Mouse (Mus musculus): ENCODE data around the gene Vac14. TPM values are rescaled to one million over a fixed set of nuclear protein-coding genes. Genes with fewer than 3 reads are reported as not detected.

Gene Vac14
- polyA plus RNA-seq, 1 experiment from 2014 or later = 20.1 TPM

GRCm38 (mm10) chr8:110671309-110671708, 52.9 kb downstream of the Vac14 start:
- 78% methylated on average over 6 of the region's 6 CpGs for WGBS
- Histone ChIP-seq H3K4me2 (ENCODE audit: low read depth, low read length) (no peak overlapping the region), H3K9me3 (ENCODE audit: control insufficient read depth, low read length) (no peaks in the 10 kb centered on the region), H3K27ac (ENCODE audit: low read length) (0 out of 2 replicates have a peak overlapping the region, but pooled peaks have one; percentile 14), H3K4me3 (ENCODE audit: low read length) (no peak overlapping the region), H3K4me1 (ENCODE audit: control insufficient read depth, insufficient read depth, low read length) (no peaks in the 10 kb centered on the region), H3K27me3 (replicated peaks; ENCODE audit: control insufficient read depth, insufficient read depth, low read length) (no peaks in the 10 kb centered on the region), H3K9ac (ENCODE audit: low read depth, low read length) (no peak overlapping the region), H3K36me3 (ENCODE audit: control insufficient read depth, insufficient read depth, low read length) (no peaks in the 10 kb centered on the region)
- no peak for ATAC-seq

- no peak overlapping the region for H3K27ac ChIP-seq (ENCODE audit: low read length)
- ATAC-seq = no peak
These were observed 53.7 kb downstream of the Vac14 start for GRCm38 (mm10) chr8:110672133-110672532.

DNA sequence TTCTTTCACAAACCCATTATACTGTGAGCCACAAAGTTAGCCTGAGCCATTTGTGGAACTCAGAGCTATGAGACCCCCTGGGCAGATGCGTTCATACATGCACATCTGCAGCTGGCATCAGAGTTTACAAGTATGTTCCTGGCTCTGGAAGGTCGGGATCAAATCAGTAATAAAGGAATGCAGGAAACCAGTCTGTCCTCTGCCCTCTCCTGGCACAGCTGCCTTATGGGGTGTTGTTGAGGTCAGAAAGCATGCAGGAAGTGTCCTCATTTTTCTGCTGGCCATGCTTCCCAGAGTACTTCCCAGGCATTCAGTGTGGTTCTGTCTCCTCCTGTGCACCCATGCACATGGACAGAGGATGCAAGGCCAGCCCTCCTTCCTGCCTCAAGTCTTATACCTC, 54.8 kb downstream of the Vac14 start:
- Histone ChIP-seq H3K36me3 (ENCODE audit: control insufficient read depth, insufficient read depth, low read length) (no peaks in the 10 kb centered on the region), H3K4me2 (ENCODE audit: low read depth, low read length) (no peak overlapping the region), H3K27ac (ENCODE audit: low read length) (no peak overlapping the region), H3K4me3 (ENCODE audit: low read length) (no peak overlapping the region), H3K27me3 (replicated peaks; ENCODE audit: control insufficient read depth, insufficient read depth, low read length) (no peaks in the 10 kb centered on the region), H3K4me1 (ENCODE audit: control insufficient read depth, insufficient read depth, low read length) (no peaks in the 10 kb centered on the region), H3K9me3 (ENCODE audit: control insufficient read depth, low read length) (no peaks in the 10 kb centered on the region), H3K9ac (ENCODE audit: low read depth, low read length) (no peak overlapping the region)
- WGBS = 77% methylated on average over 2 of the region's 2 CpGs
- no peak for ATAC-seq

More at GRCm38 (mm10) chr8:110672133-110672532, 53.7 kb downstream of the Vac14 start:
- H3K27me3 ChIP-seq (replicated peaks; ENCODE audit: control insufficient read depth, insufficient read depth, low read length) = no peaks in the 10 kb centered on the region
- no peak overlapping the region for H3K4me3 ChIP-seq (ENCODE audit: low read length)
- no peaks in the 10 kb centered on the region for H3K36me3 ChIP-seq (ENCODE audit: control insufficient read depth, insufficient read depth, low read length)
- H3K4me1 ChIP-seq (ENCODE audit: control insufficient read depth, insufficient read depth, low read length) = no peaks in the 10 kb centered on the region
- WGBS = 86% methylated on average over 2 of the region's 2 CpGs
- no peak overlapping the region for H3K9ac ChIP-seq (ENCODE audit: low read depth, low read length)
- H3K9me3 ChIP-seq (ENCODE audit: control insufficient read depth, low read length) = no peaks in the 10 kb centered on the region
- no peak overlapping the region for H3K4me2 ChIP-seq (ENCODE audit: low read depth, low read length)

DNA sequence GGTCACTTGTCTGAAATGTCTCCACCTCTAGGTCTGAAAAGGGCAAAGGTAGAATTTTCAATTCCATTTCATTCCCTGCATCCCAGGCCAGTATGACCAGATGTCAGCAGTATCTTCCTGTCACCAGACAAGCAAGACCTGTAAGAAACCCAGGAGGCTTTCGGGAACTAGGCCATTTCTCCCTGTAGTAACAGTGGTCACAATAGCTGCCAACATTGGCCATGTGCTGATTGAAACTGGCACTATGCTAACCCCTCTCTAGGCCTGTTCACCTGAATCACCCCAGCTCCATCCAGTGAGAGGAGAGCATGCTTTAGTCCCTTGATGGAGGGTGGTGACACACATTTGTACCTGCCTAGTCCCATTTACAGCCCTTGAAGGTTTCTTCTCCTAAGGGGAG, 56.2 kb downstream of the Vac14 start:
- no peak overlapping the region for H3K9ac ChIP-seq (ENCODE audit: low read depth, low read length)
- no peaks in the 10 kb centered on the region for H3K9me3 ChIP-seq (ENCODE audit: control insufficient read depth, low read length)
- H3K4me2 ChIP-seq (ENCODE audit: low read depth, low read length) = no peak overlapping the region
- no peaks in the 10 kb centered on the region for H3K36me3 ChIP-seq (ENCODE audit: control insufficient read depth, insufficient read depth, low read length)
- H3K27me3 ChIP-seq (replicated peaks; ENCODE audit: control insufficient read depth, insufficient read depth, low read length) = no peaks in the 10 kb centered on the region
- ATAC-seq = no peak
- H3K4me3 ChIP-seq (ENCODE audit: low read length) = no peak overlapping the region
- no peak overlapping the region for H3K27ac ChIP-seq (ENCODE audit: low read length)
- H3K4me1 ChIP-seq (ENCODE audit: control insufficient read depth, insufficient read depth, low read length) = no peaks in the 10 kb centered on the region
- WGBS = 100% methylated on average over 1 of the region's 1 CpGs

GRCm38 (mm10) chr8:110676702-110677101, 58.3 kb downstream of the Vac14 start:
- ATAC-seq = no peak
- no peaks in the 10 kb centered on the region for H3K36me3 ChIP-seq (ENCODE audit: control insufficient read depth, insufficient read depth, low read length)
- H3K4me3 ChIP-seq (ENCODE audit: low read length) = no peak overlapping the region
- 61% methylated on average over 5 of the region's 5 CpGs for WGBS
- H3K4me1 ChIP-seq (ENCODE audit: control insufficient read depth, insufficient read depth, low read length) = no peaks in the 10 kb centered on the region
- no peaks in the 10 kb centered on the region for H3K27me3 ChIP-seq (replicated peaks; ENCODE audit: control insufficient read depth, insufficient read depth, low read length)
- H3K9ac ChIP-seq (ENCODE audit: low read depth, low read length) = no peak overlapping the region
- H3K9me3 ChIP-seq (ENCODE audit: control insufficient read depth, low read length) = no peaks in the 10 kb centered on the region
- no peak overlapping the region for H3K4me2 ChIP-seq (ENCODE audit: low read depth, low read length)
- no peak overlapping the region for H3K27ac ChIP-seq (ENCODE audit: low read length)

DNA sequence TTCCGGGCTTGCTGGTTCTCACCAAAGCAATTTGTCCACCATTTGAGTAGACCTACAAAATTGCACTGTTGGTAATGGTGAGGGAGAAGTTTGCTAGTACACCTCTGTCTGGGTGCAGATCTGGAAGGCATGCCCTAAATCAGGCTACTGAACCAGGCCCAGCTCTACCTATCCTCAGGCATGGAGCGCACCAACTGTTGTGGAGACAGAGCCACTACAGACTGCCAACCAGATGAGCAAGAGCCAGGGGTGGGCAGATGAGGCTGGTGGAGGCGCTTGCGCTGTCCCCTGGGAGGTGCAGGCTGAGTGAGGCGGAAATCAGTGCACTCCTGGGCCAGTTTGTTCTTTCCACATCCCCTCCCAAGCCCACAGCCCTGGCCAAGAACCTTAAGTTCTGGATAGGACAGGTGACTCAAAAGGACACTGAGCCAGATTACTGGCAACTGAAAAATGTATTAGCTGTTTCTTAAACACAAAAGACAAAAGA, 58.8 kb downstream of the Vac14 start:
- 94% methylated on average over 5 of the region's 5 CpGs for WGBS
- no peaks in the 10 kb centered on the region for H3K4me1 ChIP-seq (ENCODE audit: control insufficient read depth, insufficient read depth, low read length)
- no peak overlapping the region for H3K4me3 ChIP-seq (ENCODE audit: low read length)
- no peaks in the 10 kb centered on the region for H3K27me3 ChIP-seq (replicated peaks; ENCODE audit: control insufficient read depth, insufficient read depth, low read length)
- ATAC-seq = no peak
- H3K36me3 ChIP-seq (ENCODE audit: control insufficient read depth, insufficient read depth, low read length) = no peaks in the 10 kb centered on the region
- H3K9me3 ChIP-seq (ENCODE audit: control insufficient read depth, low read length) = no peaks in the 10 kb centered on the region
- no peak overlapping the region for H3K27ac ChIP-seq (ENCODE audit: low read length)
- no peak overlapping the region for H3K9ac ChIP-seq (ENCODE audit: low read depth, low read length)
- no peak overlapping the region for H3K4me2 ChIP-seq (ENCODE audit: low read depth, low read length)

DNA sequence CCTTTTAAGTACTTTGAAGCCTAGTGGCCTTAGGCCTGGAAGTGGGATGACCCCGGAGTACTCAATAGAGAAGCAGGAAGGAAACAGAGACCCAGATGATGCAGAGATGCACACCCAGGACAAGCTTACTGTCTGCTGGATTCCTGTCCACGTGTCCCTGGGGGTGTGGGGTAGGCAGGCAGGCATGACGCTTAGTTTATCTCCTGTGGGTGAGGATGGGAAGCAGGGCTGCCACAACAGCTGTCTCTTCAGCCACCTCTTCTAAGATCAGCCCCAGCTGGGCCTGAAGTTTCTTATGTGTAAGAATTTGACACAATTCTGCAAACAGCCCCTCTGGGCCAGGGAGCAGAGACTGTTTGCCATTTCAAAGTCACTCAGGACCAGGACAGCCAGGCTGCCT, 60.6 kb downstream of the Vac14 start:
- Histone ChIP-seq H3K4me2 (ENCODE audit: low read depth, low read length) (no peak overlapping the region), H3K27ac (ENCODE audit: low read length) (no peak overlapping the region), H3K9me3 (ENCODE audit: control insufficient read depth, low read length) (no peaks in the 10 kb centered on the region), H3K36me3 (ENCODE audit: control insufficient read depth, insufficient read depth, low read length) (no peaks in the 10 kb centered on the region), H3K4me1 (ENCODE audit: control insufficient read depth, insufficient read depth, low read length) (no peaks in the 10 kb centered on the region), H3K27me3 (replicated peaks; ENCODE audit: control insufficient read depth, insufficient read depth, low read length) (no peaks in the 10 kb centered on the region), H3K4me3 (ENCODE audit: low read length) (no peak overlapping the region), H3K9ac (ENCODE audit: low read depth, low read length) (no peak overlapping the region)
- WGBS = 71% methylated on average over 3 of the region's 3 CpGs
- ATAC-seq = no peak

GRCm38 (mm10) chr8:110687726-110688125, 69.3 kb downstream of the Vac14 start:
- peak; percentile 46; the same call in 1 of the 2 replicates for ATAC-seq
- Histone ChIP-seq H3K4me3 (ENCODE audit: low read length) (no peak overlapping the region), H3K36me3 (ENCODE audit: control insufficient read depth, insufficient read depth, low read length) (no peaks in the 10 kb centered on the region), H3K27ac (ENCODE audit: low read length) (no peak overlapping the region; the same call in 1 of the 2 replicates), H3K4me2 (ENCODE audit: low read depth, low read length) (no peak overlapping the region), H3K4me1 (ENCODE audit: control insufficient read depth, insufficient read depth, low read length) (peaks cover 6% of the 10 kb centered on the region; the same call in 1 of the 2 replicates), H3K27me3 (replicated peaks; ENCODE audit: control insufficient read depth, insufficient read depth, low read length) (no peaks in the 10 kb centered on the region), H3K9ac (ENCODE audit: low read depth, low read length) (no peak overlapping the region), H3K9me3 (ENCODE audit: control insufficient read depth, low read length) (no peaks in the 10 kb centered on the region)
- WGBS = 68% methylated on average over 5 of the region's 5 CpGs

- Histone ChIP-seq H3K36me3 (ENCODE audit: control insufficient read depth, insufficient read depth, low read length) (no peaks in the 10 kb centered on the region), H3K9me3 (ENCODE audit: control insufficient read depth, low read length) (no peaks in the 10 kb centered on the region), H3K4me3 (ENCODE audit: low read length) (no peak overlapping the region), H3K4me2 (ENCODE audit: low read depth, low read length) (no peak overlapping the region), H3K4me1 (ENCODE audit: control insufficient read depth, insufficient read depth, low read length) (peaks cover 6% of the 10 kb centered on the region; the same call in 1 of the 2 replicates), H3K27me3 (replicated peaks; ENCODE audit: control insufficient read depth, insufficient read depth, low read length) (no peaks in the 10 kb centered on the region), H3K9ac (ENCODE audit: low read depth, low read length) (no peak overlapping the region), H3K27ac (ENCODE audit: low read length) (no peak overlapping the region)
- WGBS = 86% methylated on average over 9 of the region's 9 CpGs
- no peak for ATAC-seq
These were observed 71.6 kb downstream of the Vac14 start for GRCm38 (mm10) chr8:110689961-110690360.

GRCm38 (mm10) chr8:110694226-110694625, 75.8 kb downstream of the Vac14 start:
- 0 out of 2 replicates have a peak, but pooled peaks cover 2% of the 10 kb centered on the region for H3K36me3 ChIP-seq (ENCODE audit: control insufficient read depth, insufficient read depth, low read length)
- H3K9me3 ChIP-seq (ENCODE audit: control insufficient read depth, low read length) = no peaks in the 10 kb centered on the region
- H3K9ac ChIP-seq (ENCODE audit: low read depth, low read length) = no peak overlapping the region
- WGBS = 78% methylated on average over 5 of the region's 5 CpGs
- no peak overlapping the region for H3K4me3 ChIP-seq (ENCODE audit: low read length)
- no peak overlapping the region for H3K27ac ChIP-seq (ENCODE audit: low read length)
- no peaks in the 10 kb centered on the region for H3K27me3 ChIP-seq (replicated peaks; ENCODE audit: control insufficient read depth, insufficient read depth, low read length)
- no peaks in the 10 kb centered on the region for H3K4me1 ChIP-seq (ENCODE audit: control insufficient read depth, insufficient read depth, low read length)
- no peak overlapping the region for H3K4me2 ChIP-seq (ENCODE audit: low read depth, low read length)
- ATAC-seq = no peak
